Mouse (Mus musculus) heart, embryonic 10.5 days (tissue): ENCODE measurements around the gene Ptcd3. TPM values are rescaled to one million over a fixed set of nuclear protein-coding genes. Genes with fewer than 3 reads are reported as not detected.
"Not testable (repeated sequence)": the region's sequence is repeated elsewhere in the genome, so short reads cannot be mapped to it uniquely, and the experiment has no call there.

ENCODE experiments used
- DNase-seq: peaks from one replicate; pipeline ENCODE4 v3.0.0-alpha.2; 2017; ENCODE audit warnings: low spot score
- H3K27ac ChIP-seq: fragments of 300-500 bp; sonication (generic); 2 replicates; pipeline ENCODE4 v1.5.1; 2016; ENCODE audit warnings: mild to moderate bottlenecking
- H3K27me3 ChIP-seq: fragments of 300-500 bp; sonication (generic); 2 replicates; pipeline ENCODE4 v1.6.1; 2016; ENCODE audit warnings: mild to moderate bottlenecking; ENCODE audit not compliant: poor library complexity, insufficient read depth, severe bottlenecking
- H3K36me3 ChIP-seq: fragments of 300-500 bp; sonication (generic); 2 replicates; pipeline ENCODE4 v1.6.1; 2016; ENCODE audit warnings: mild to moderate bottlenecking, moderate library complexity
- H3K4me1 ChIP-seq: fragments of 300-500 bp; sonication (generic); 2 replicates; pipeline ENCODE4 v1.6.1; 2016; ENCODE audit warnings: mild to moderate bottlenecking
- H3K4me3 ChIP-seq: fragments of 300-500 bp; sonication (generic); 2 replicates; pipeline ENCODE4 v1.5.1; 2016; ENCODE audit warnings: mild to moderate bottlenecking, moderate library complexity
- H3K9me3 ChIP-seq: fragments of 300-500 bp; sonication (generic); 2 replicates; pipeline ENCODE4 v1.6.1; 2016; ENCODE audit warnings: mild to moderate bottlenecking, moderate library complexity
- WGBS: fragments of 180-500 bp; shearing (Covaris S2); methylation state at CpG from one replicate; pipeline ENCODE4 v1.1.7; 2016; 5-methylcytosine and 5-hydroxymethylcytosine counted together
- polyA plus RNA-seq: library from polyadenylated mRNA; unstranded; fragments of >200 nt; fragmentation: Nextera tagmentation; extraction: Ambion mirVana; gene quantifications from 2 replicates; pipeline ENCODE4 v1.2.1, GENCODE M21; 2016

Gene Ptcd3
- polyA plus RNA-seq, 1 experiment from 2014 or later = 140 TPM

- not testable (repeated sequence) for H3K27ac ChIP-seq, H3K9me3 ChIP-seq, H3K27me3 ChIP-seq, H3K4me1 ChIP-seq, DNase-seq, H3K4me3 ChIP-seq
- H3K36me3 ChIP-seq = peaks cover 89% of the 10 kb centered on the region
- WGBS = 82% methylated on average over 5 of the region's 5 CpGs
These were observed 16.7 kb upstream of the Ptcd3 start for GRCm38 (mm10) chr6:71925233-71925632.

- 88% methylated on average over 7 of the region's 7 CpGs for WGBS
- no peaks in the 10 kb centered on the region for H3K4me1 ChIP-seq
- no peaks in the 10 kb centered on the region for H3K27me3 ChIP-seq
- H3K36me3 ChIP-seq = peaks cover 98% of the 10 kb centered on the region
- no peak overlapping the region for H3K4me3 ChIP-seq
- no peak for DNase-seq
- H3K27ac ChIP-seq = no peak overlapping the region
- H3K9me3 ChIP-seq = no peaks in the 10 kb centered on the region
These were observed 12.2 kb upstream of the Ptcd3 start for GRCm38 (mm10) chr6:71920752-71921151.

GRCm38 (mm10) chr6:71911686-71912450 is 3.3 kb upstream of the Ptcd3 start:
- Histone ChIP-seq H3K9me3 (no peaks in the 10 kb centered on the region), H3K4me1 (peaks cover 20% of the 10 kb centered on the region)
- 44% methylated on average over 5 of the region's 5 CpGs for WGBS

GRCm38 (mm10) chr6:71909840-71910239 is 1.3 kb upstream of the Ptcd3 start:
- WGBS = 67% methylated on average over 6 of the region's 6 CpGs
- peak overlapping the region; percentile 96; the same call in 1 of the 2 replicates for H3K27ac ChIP-seq
- DNase-seq = no peak
- no peaks in the 10 kb centered on the region for H3K9me3 ChIP-seq
- H3K4me1 ChIP-seq = peaks cover 21% of the 10 kb centered on the region
- peak overlapping the region; percentile 79 for H3K4me3 ChIP-seq
- H3K36me3 ChIP-seq = peaks cover 32% of the 10 kb centered on the region
- no peaks in the 10 kb centered on the region for H3K27me3 ChIP-seq

More at GRCm38 (mm10) chr6:71911686-71912450, 3.3 kb upstream of the Ptcd3 start:
- Histone ChIP-seq H3K36me3 (peaks cover 35% of the 10 kb centered on the region), H3K27ac (peak overlapping the region; percentile 78), H3K4me3 (peak overlapping the region; percentile 13; the same call in 1 of the 2 replicates), H3K27me3 (no peaks in the 10 kb centered on the region)
- DNase-seq = no peak

GRCm38 (mm10) chr6:71909384-71909783 is 834 bp upstream of the Ptcd3 start:
- peaks cover 21% of the 10 kb centered on the region for H3K4me1 ChIP-seq
- DNase-seq = no peak
- 18% methylated on average over 10 of the region's 10 CpGs for WGBS
- H3K27ac ChIP-seq = peak overlapping the region; percentile 96
- no peaks in the 10 kb centered on the region for H3K27me3 ChIP-seq
- H3K9me3 ChIP-seq = no peaks in the 10 kb centered on the region
- H3K4me3 ChIP-seq = peak overlapping the region; percentile 79
- H3K36me3 ChIP-seq = peaks cover 35% of the 10 kb centered on the region

- no peak for DNase-seq
- H3K36me3 ChIP-seq = peaks cover 39% of the 10 kb centered on the region
- 9% methylated on average over 4 of the region's 4 CpGs for WGBS
- H3K27me3 ChIP-seq = no peaks in the 10 kb centered on the region
- H3K9me3 ChIP-seq = no peaks in the 10 kb centered on the region
- peak overlapping the region; percentile 79 for H3K4me3 ChIP-seq
- peak overlapping the region; percentile 96 for H3K27ac ChIP-seq
- H3K4me1 ChIP-seq = peaks cover 21% of the 10 kb centered on the region
These were observed 781 bp downstream of the Ptcd3 start for GRCm38 (mm10) chr6:71907702-71908235.

GRCm38 (mm10) chr6:71893263-71893662 is 15.3 kb downstream of the Ptcd3 start:
- WGBS = 91% methylated on average over 4 of the region's 4 CpGs
- Histone ChIP-seq H3K27ac (no peak overlapping the region), H3K27me3 (no peaks in the 10 kb centered on the region), H3K9me3 (no peaks in the 10 kb centered on the region), H3K4me3 (no peak overlapping the region), H3K36me3 (peaks cover 99% of the 10 kb centered on the region), H3K4me1 (no peaks in the 10 kb centered on the region)
- DNase-seq = no peak

GRCm38 (mm10) chr6:71877965-71878760 is 30.4 kb downstream of the Ptcd3 start:
- H3K36me3 ChIP-seq = peaks cover 91% of the 10 kb centered on the region

GRCm38 (mm10) chr6:71871396-71871795 is 37.2 kb downstream of the Ptcd3 start:
- Histone ChIP-seq H3K4me3 (no peak overlapping the region), H3K9me3 (no peaks in the 10 kb centered on the region), H3K27ac (no peak overlapping the region), H3K4me1 (no peaks in the 10 kb centered on the region), H3K36me3 (peaks cover 85% of the 10 kb centered on the region), H3K27me3 (no peaks in the 10 kb centered on the region)
- DNase-seq = no peak
- WGBS = 95% methylated on average over 9 of the region's 9 CpGs

More at GRCm38 (mm10) chr6:71877965-71878760, 30.4 kb downstream of the Ptcd3 start:
- whole genome bisulfite sequencing = 82% methylated on average over 3 of the region's 3 CpGs
- Histone ChIP-seq H3K27me3 (no peaks in the 10 kb centered on the region), H3K27ac (no peak overlapping the region), H3K4me3 (no peak overlapping the region), H3K4me1 (no peaks in the 10 kb centered on the region), H3K9me3 (no peaks in the 10 kb centered on the region)
- no peak for DNase-seq

- Histone ChIP-seq H3K4me3 (no peak overlapping the region), H3K27ac (no peak overlapping the region), H3K27me3 (no peaks in the 10 kb centered on the region), H3K4me1 (no peaks in the 10 kb centered on the region), H3K36me3 (peaks cover 86% of the 10 kb centered on the region), H3K9me3 (no peaks in the 10 kb centered on the region)
- 79% methylated on average over 1 of the region's 1 CpGs for WGBS
- DNase-seq = no peak
These were observed 39.7 kb downstream of the Ptcd3 start for GRCm38 (mm10) chr6:71868809-71869208.

- Histone ChIP-seq H3K27ac (no peak overlapping the region), H3K4me3 (no peak overlapping the region), H3K9me3 (no peaks in the 10 kb centered on the region), H3K36me3 (peaks cover 86% of the 10 kb centered on the region), H3K4me1 (no peaks in the 10 kb centered on the region), H3K27me3 (no peaks in the 10 kb centered on the region)
- DNase-seq = no peak
- 93% methylated on average over 2 of the region's 2 CpGs for WGBS
These were observed 40.8 kb downstream of the Ptcd3 start for GRCm38 (mm10) chr6:71867751-71868150.

- DNase-seq, H3K27ac ChIP-seq, H3K27me3 ChIP-seq, H3K9me3 ChIP-seq, H3K4me3 ChIP-seq, H3K4me1 ChIP-seq: not testable (repeated sequence)
- H3K36me3 ChIP-seq = peaks cover 57% of the 10 kb centered on the region
- 95% methylated on average over 6 of the region's 6 CpGs for WGBS
These were observed 61.6 kb downstream of the Ptcd3 start for GRCm38 (mm10) chr6:71846906-71847305.
